Mouse (Mus musculus): ENCODE measurements around the gene Myo15b.

GRCm38 (mm10) chr11:115875935-115876334 lies 17.7 kb downstream of the Myo15b start:
- no peak for TF ChIP-seq CTCF (IDR thresholded peaks at IDR 0.05; ENCODE audit: extremely low read depth, insufficient read length, insufficient replicate concordance, low read depth, low read length)
- no peak for TF ChIP-seq POLR2A (IDR thresholded peaks at IDR 0.05; ENCODE audit: low read depth, low read length)
